Mouse (Mus musculus): ENCODE results near the gene Olfr574.
A peak's percentile ranks its signal among the peaks of the same experiment; 100 is the strongest.

Olfr574 gene

GRCm38 (mm10) chr7:102948167-102948566 lies at the start of gene Olfr574:
Olfr574 (plus strand) TSS chr7:102948467.
- DNase-seq (ENCODE audit: low read depth, low spot score) = no peak

- no peak for DNase-seq (ENCODE audit: low read depth, low spot score)
Observed at GRCm38 (mm10) chr7:102915261-102915660, 33.0 kb upstream of the Olfr574 start.

GRCm38 (mm10) chr7:102916405-102916804 lies 31.9 kb upstream of the Olfr574 start:
- DNase-seq (ENCODE audit: low read depth, low spot score) = no peak

GRCm38 (mm10) chr7:102917032-102917875 lies 31.0 kb upstream of the Olfr574 start, which contains the start of gene Olfr571:
Olfr571 (minus strand) TSS chr7:102917536.
- DNase-seq (ENCODE audit: low read depth, low spot score) = no peak

GRCm38 (mm10) chr7:102919632-102920031 lies 28.6 kb upstream of the Olfr574 start:
- peak; percentile 7 for DNase-seq (ENCODE audit: low read depth, low spot score)

- DNase-seq (ENCODE audit: low read depth, low spot score) = no peak
Observed at GRCm38 (mm10) chr7:102924109-102924508, 24.2 kb upstream of the Olfr574 start, which contains the start of gene Olfr572. Olfr572 (plus strand) TSS chr7:102924409.

- DNase-seq (ENCODE audit: low read depth, low spot score) = no peak
Observed at GRCm38 (mm10) chr7:102927105-102927504, 21.2 kb upstream of the Olfr574 start.

- no peak for DNase-seq (ENCODE audit: low read depth, low spot score)
Observed at GRCm38 (mm10) chr7:102942475-102942874, 5.8 kb upstream of the Olfr574 start, which contains the start of gene Olfr573-ps1. Olfr573-ps1 (minus strand) TSS chr7:102942575.

- DNase-seq (ENCODE audit: low read depth, low spot score) = no peak
Observed at GRCm38 (mm10) chr7:102943417-102943816, 4.8 kb upstream of the Olfr574 start.

- DNase-seq (ENCODE audit: low read depth, low spot score) = no peak
Observed at GRCm38 (mm10) chr7:102950732-102951131, 2.5 kb downstream of the Olfr574 start.

- no peak for DNase-seq (ENCODE audit: low read depth, low spot score)
Observed at GRCm38 (mm10) chr7:102958137-102958536, 9.9 kb downstream of the Olfr574 start.

GRCm38 (mm10) chr7:102958593-102958992 lies 10.3 kb downstream of the Olfr574 start, which contains the start of gene Olfr575:
Olfr575 (minus strand) TSS chr7:102958775.
- DNase-seq (ENCODE audit: low read depth, low spot score) = no peak

- DNase-seq (ENCODE audit: low read depth, low spot score) = no peak
Observed at GRCm38 (mm10) chr7:102962360-102962759, 14.1 kb downstream of the Olfr574 start, which contains the start of gene Olfr576. Olfr576 (plus strand) TSS chr7:102962660.

- no peak for DNase-seq (ENCODE audit: low read depth, low spot score)
Observed at GRCm38 (mm10) chr7:102974399-102974798, 26.1 kb downstream of the Olfr574 start.

GRCm38 (mm10) chr7:102975843-102976242 lies 27.6 kb downstream of the Olfr574 start, which contains the start of gene Olfr577:
Olfr577 (minus strand) TSS chr7:102975943.
- no peak for DNase-seq (ENCODE audit: low read depth, low spot score)

- no peak for DNase-seq (ENCODE audit: low read depth, low spot score)
Observed at GRCm38 (mm10) chr7:102989224-102989623, 41.0 kb downstream of the Olfr574 start, which contains the start of gene Olfr578. Olfr578 (minus strand) TSS chr7:102989324.

Measured in skeletal muscle tissue, adult 2 months (tissue).